Mouse (Mus musculus): ENCODE results near the gene Eefsec. TPM values are rescaled to one million over a fixed set of nuclear protein-coding genes. Genes with fewer than 3 reads are reported as not detected.
A peak's percentile ranks its signal among the peaks of the same experiment; 100 is the strongest.

Gene Eefsec
- 25.7 and 32.3 TPM in 2 replicates for polyA plus RNA-seq (2015; fragmentation: Nextera tagmentation; extraction: Ambion mirVana)

- Histone ChIP-seq H3K36me3 (no peaks in the 10 kb centered on the region), H3K9me3 (no peaks in the 10 kb centered on the region), H3K4me2 (peak within 1 kb of the TSS; percentile 81), H3K9ac (peak within 1 kb of the TSS; percentile 92), H3K4me3 (peak within 1 kb of the TSS; percentile 79), H3K27ac (replicated peaks) (peak within 1 kb of the TSS; percentile 69), H3K4me1 (replicated peaks) (peaks cover 18% of the 10 kb centered on the region), H3K27me3 (peaks cover 6% of the 10 kb centered on the region; the same call in 1 of the 2 replicates)
- WGBS = 1% methylated on average over 72 of the region's 72 CpGs
- ATAC-seq (ENCODE audit: low read depth) = peak; percentile 95
These were observed at the start of gene Eefsec for GRCm38 (mm10) chr6:88446063-88447002. TSS of gene Eefsec (minus strand) at chr6:88446539.

GRCm38 (mm10) chr6:88493712-88494111, 47.4 kb upstream of the Eefsec start:
- 89% methylated on average over 6 of the region's 6 CpGs for WGBS
- Histone ChIP-seq H3K9me3 (no peaks in the 10 kb centered on the region), H3K27me3 (no peaks in the 10 kb centered on the region), H3K36me3 (peaks cover 56% of the 10 kb centered on the region), H3K9ac (no peak overlapping the region), H3K27ac (replicated peaks) (no peak overlapping the region), H3K4me3 (no peak overlapping the region), H3K4me2 (no peak overlapping the region), H3K4me1 (replicated peaks) (no peaks in the 10 kb centered on the region)
- no peak for ATAC-seq (ENCODE audit: low read depth)

DNA sequence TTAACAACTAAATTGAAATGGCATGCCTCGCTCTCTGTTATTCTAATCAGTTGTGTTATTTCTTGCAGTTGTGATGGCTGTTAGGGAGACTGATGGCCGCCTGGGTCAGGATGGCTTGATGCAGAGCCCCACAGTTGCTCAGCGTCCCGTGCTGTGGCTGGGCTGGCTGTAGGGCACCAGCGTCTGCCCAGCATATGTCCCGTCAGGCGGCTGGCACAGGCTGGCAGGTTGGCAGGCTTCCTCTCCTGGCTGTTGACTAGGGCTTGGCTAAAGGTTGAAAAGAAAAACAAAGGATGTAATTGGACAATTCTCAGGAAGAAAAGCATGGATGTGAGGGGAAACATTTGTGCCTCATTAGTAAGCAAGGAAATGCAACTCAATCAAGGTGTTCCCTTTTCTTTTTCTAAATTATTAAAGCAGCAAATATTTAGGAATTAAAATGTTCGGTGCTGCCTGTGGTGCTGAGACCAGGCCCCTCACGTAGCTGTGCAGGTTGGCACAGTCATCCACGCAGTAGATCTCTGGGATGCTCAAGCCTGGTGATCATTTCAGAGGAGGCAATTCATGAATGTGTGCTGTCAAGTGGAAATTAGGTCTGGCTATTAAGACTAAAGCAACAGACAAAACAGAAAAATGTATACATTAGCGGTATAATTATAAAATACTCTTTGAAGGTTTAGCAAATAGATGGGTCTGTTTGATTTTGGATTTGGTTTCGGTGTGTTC, 44.5 kb upstream of the Eefsec start:
- no peak for ATAC-seq (ENCODE audit: low read depth)
- Histone ChIP-seq H3K27me3 (no peaks in the 10 kb centered on the region), H3K4me1 (replicated peaks) (no peaks in the 10 kb centered on the region), H3K9ac (0 out of 2 replicates have a peak overlapping the region, but pooled peaks have one; percentile 26), H3K36me3 (peaks cover 60% of the 10 kb centered on the region), H3K9me3 (no peaks in the 10 kb centered on the region), H3K4me2 (no peak overlapping the region), H3K4me3 (no peak overlapping the region), H3K27ac (replicated peaks) (no peak overlapping the region)
- WGBS = 93% methylated on average over 12 of the region's 12 CpGs

GRCm38 (mm10) chr6:88489834-88490233, 43.5 kb upstream of the Eefsec start:
- 91% methylated on average over 6 of the region's 6 CpGs for WGBS

GRCm38 (mm10) chr6:88489026-88489425, 42.7 kb upstream of the Eefsec start:
- Histone ChIP-seq H3K9me3 (no peaks in the 10 kb centered on the region), H3K36me3 (peaks cover 74% of the 10 kb centered on the region), H3K27ac (replicated peaks) (no peak overlapping the region), H3K4me1 (replicated peaks) (no peaks in the 10 kb centered on the region), H3K4me2 (no peak overlapping the region), H3K9ac (no peak overlapping the region), H3K27me3 (no peaks in the 10 kb centered on the region), H3K4me3 (no peak overlapping the region)
- no peak for ATAC-seq (ENCODE audit: low read depth)
- 92% methylated on average over 7 of the region's 7 CpGs for WGBS

More at GRCm38 (mm10) chr6:88489834-88490233, 43.5 kb upstream of the Eefsec start:
- no peak overlapping the region for H3K27ac ChIP-seq (replicated peaks)
- H3K4me2 ChIP-seq = no peak overlapping the region
- no peaks in the 10 kb centered on the region for H3K27me3 ChIP-seq
- H3K36me3 ChIP-seq = peaks cover 68% of the 10 kb centered on the region
- no peak overlapping the region for H3K9ac ChIP-seq
- no peak for ATAC-seq (ENCODE audit: low read depth)
- H3K4me1 ChIP-seq (replicated peaks) = no peaks in the 10 kb centered on the region
- H3K9me3 ChIP-seq = no peaks in the 10 kb centered on the region
- no peak overlapping the region for H3K4me3 ChIP-seq

DNA sequence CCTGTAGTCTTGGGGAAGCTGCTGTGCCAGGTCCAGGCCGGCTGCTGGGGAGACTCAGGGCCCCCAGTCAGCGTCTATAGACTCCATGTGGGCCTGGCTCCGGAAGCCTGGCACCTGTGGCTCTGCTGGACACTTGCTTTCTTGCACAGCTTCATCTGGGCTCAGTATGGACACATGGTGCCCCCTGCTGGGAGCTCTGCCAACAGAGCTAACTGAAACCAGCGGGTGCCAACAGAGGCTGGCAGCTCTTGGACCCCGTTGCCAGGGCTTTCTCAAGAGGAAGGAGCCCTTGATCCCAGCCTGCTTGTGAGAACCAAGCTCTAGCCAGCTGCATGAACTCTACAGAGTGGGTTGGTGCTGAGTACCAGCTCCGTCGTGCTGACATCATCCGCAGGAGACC, 40.6 kb upstream of the Eefsec start:
- ATAC-seq (ENCODE audit: low read depth) = peak; percentile 67; the same call in 1 of the 2 replicates
- Histone ChIP-seq H3K4me1 (replicated peaks) (no peaks in the 10 kb centered on the region), H3K4me3 (no peak overlapping the region), H3K27me3 (no peaks in the 10 kb centered on the region), H3K4me2 (no peak overlapping the region), H3K36me3 (peaks cover 76% of the 10 kb centered on the region), H3K27ac (replicated peaks) (no peak overlapping the region), H3K9ac (no peak overlapping the region), H3K9me3 (no peaks in the 10 kb centered on the region)
- WGBS = 88% methylated on average over 8 of the region's 8 CpGs

GRCm38 (mm10) chr6:88485378-88485777, 39.0 kb upstream of the Eefsec start:
- no peaks in the 10 kb centered on the region for H3K9me3 ChIP-seq
- no peak overlapping the region for H3K9ac ChIP-seq
- 97% methylated on average over 6 of the region's 6 CpGs for WGBS
- 0 out of 2 replicates have a peak, but pooled peaks cover 1% of the 10 kb centered on the region for H3K4me1 ChIP-seq (replicated peaks)
- H3K27ac ChIP-seq (replicated peaks) = no peak overlapping the region
- H3K4me2 ChIP-seq = no peak overlapping the region
- no peaks in the 10 kb centered on the region for H3K27me3 ChIP-seq
- H3K4me3 ChIP-seq = no peak overlapping the region
- ATAC-seq (ENCODE audit: low read depth) = no peak
- peaks cover 82% of the 10 kb centered on the region for H3K36me3 ChIP-seq

GRCm38 (mm10) chr6:88483913-88484312, 37.6 kb upstream of the Eefsec start:
- Histone ChIP-seq H3K4me3 (no peak overlapping the region), H3K27ac (replicated peaks) (no peak overlapping the region), H3K9me3 (no peaks in the 10 kb centered on the region), H3K4me1 (replicated peaks) (0 out of 2 replicates have a peak, but pooled peaks cover 6% of the 10 kb centered on the region), H3K4me2 (no peak overlapping the region), H3K9ac (no peak overlapping the region), H3K36me3 (peaks cover 96% of the 10 kb centered on the region), H3K27me3 (no peaks in the 10 kb centered on the region)
- no peak for ATAC-seq (ENCODE audit: low read depth)

DNA sequence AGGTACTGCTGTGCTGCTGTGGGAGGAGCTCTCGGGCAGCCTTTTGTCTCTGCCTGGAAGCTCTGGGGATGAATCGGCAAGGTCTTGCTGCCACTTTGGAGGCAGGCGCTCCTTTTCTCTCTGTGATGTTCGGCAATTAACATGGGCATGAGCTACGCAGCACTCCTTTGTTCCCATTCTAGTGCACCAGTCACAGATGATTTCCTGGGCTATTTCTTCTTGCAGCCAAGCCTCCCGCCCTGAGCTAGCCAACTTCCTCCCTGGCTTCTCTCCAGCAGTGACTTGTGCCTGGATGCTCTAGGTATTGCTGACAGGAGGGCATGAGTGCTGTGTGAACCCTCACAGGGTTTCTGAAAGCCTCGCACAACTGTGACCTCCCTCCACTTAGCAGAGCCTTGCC, 36.8 kb upstream of the Eefsec start:
- no peaks in the 10 kb centered on the region for H3K9me3 ChIP-seq
- no peak for ATAC-seq (ENCODE audit: low read depth)
- H3K36me3 ChIP-seq = peaks cover 96% of the 10 kb centered on the region
- 41% methylated on average over 7 of the region's 7 CpGs for whole genome bisulfite sequencing
- no peak overlapping the region for H3K9ac ChIP-seq
- H3K4me3 ChIP-seq = no peak overlapping the region
- no peak overlapping the region for H3K4me2 ChIP-seq
- 0 out of 2 replicates have a peak, but pooled peaks cover 6% of the 10 kb centered on the region for H3K4me1 ChIP-seq (replicated peaks)
- no peak overlapping the region for H3K27ac ChIP-seq (replicated peaks)
- H3K27me3 ChIP-seq = no peaks in the 10 kb centered on the region

DNA sequence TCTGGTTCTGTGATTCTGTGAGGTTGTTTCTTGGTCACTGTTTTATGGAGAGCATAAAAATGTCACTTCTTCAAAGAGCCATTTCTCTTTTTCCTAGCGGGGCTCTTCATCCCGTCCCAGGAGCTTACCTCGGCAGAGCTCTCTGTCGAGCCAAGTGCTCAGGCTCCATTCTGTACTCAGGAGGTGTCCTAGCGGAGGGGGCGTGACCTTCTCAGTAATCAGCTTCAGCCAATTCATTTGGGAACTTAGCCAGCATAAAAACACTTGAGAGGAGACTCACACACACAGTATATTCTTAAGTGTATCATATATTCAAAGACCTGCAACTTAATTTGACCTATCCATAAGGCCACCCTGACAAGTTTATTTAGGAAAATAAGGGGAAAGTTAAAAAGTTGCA, 34.1 kb upstream of the Eefsec start:
- H3K27me3 ChIP-seq = no peaks in the 10 kb centered on the region
- H3K4me3 ChIP-seq = no peak overlapping the region
- H3K4me1 ChIP-seq (replicated peaks) = 0 out of 2 replicates have a peak, but pooled peaks cover 6% of the 10 kb centered on the region
- H3K36me3 ChIP-seq = peaks cover 97% of the 10 kb centered on the region
- no peak overlapping the region for H3K27ac ChIP-seq (replicated peaks)
- no peak overlapping the region for H3K4me2 ChIP-seq
- H3K9ac ChIP-seq = no peak overlapping the region
- WGBS = 21% methylated on average over 6 of the region's 6 CpGs
- ATAC-seq (ENCODE audit: low read depth) = no peak
- no peaks in the 10 kb centered on the region for H3K9me3 ChIP-seq

DNA sequence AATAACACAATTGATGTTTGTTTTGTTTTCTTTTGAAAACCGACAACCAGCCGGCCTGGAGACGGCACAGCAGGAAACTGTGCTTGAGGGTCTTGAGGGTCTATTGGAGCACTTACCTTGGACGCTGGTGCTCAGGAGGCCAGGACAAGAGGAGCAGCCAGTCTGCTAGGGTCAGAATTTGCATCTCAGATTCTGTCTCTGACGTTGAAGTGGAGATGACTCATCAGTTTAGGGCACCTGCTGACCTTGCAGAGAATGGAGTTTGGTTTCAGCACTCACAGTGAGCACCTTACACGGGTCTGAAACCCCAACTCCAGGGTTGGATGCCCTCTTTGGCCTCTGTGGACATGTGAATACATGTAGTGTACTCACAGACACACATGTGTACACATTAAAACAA, 23.5 kb upstream of the Eefsec start:
- peaks cover 18% of the 10 kb centered on the region for H3K4me1 ChIP-seq (replicated peaks)
- no peak overlapping the region for H3K9ac ChIP-seq
- no peaks in the 10 kb centered on the region for H3K27me3 ChIP-seq
- no peaks in the 10 kb centered on the region for H3K9me3 ChIP-seq
- H3K4me2 ChIP-seq = no peak overlapping the region
- H3K27ac ChIP-seq (replicated peaks) = no peak overlapping the region
- 73% methylated on average over 6 of the region's 6 CpGs for WGBS
- no peak for ATAC-seq (ENCODE audit: low read depth)
- H3K36me3 ChIP-seq = peaks cover 76% of the 10 kb centered on the region
- no peak overlapping the region for H3K4me3 ChIP-seq

Measured in neural tube, embryonic 13.5 days (tissue).